10 mouse cellular contexts compared by ENCODE assay signal in the genomic region with DNA sequence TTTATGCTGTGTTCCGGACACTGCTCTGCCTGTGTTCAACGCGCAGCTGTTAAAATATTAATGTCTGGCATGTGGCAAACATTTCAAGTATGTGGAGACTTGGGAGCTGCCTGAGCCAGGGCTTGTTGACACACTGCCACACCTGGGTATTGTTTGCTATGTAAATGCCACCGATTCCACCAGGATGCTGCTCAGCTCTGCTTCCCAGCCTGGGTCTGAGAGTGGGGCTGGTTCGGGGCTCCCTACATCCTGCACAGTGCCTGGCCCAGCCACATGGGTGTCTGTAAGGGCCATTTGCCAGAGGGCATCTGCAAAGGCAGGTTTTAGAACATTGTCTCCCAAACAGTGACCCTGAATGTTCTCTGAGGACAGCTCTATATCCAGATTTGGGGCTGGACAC.
A peak's percentile ranks its signal among the peaks of the same experiment; 100 is the strongest.
DNase-seq lines count a peak whose midpoint lies in the region; ATAC-seq and TF ChIP-seq lines count a peak whose summit lies in the region.
"Had no signal": no experiment of that assay in that cellular context is flagged by ENCODE, and none has a peak within 500 bp of the region (broad histone marks: within the 10 kb centered on the region; RNA-seq: fewer than 3 reads in every experiment).

No protein-coding gene starts in this region.

- H3K4me1 ChIP-seq in forebrain, embryonic 14.5 days (ENCODE audit: control insufficient read depth, insufficient read depth, low read length), result peaks cover 37% of the 10 kb centered on the region
- H3K4me1 ChIP-seq in intestine, postnatal 0 days (replicated peaks; ENCODE audit: control insufficient read depth, insufficient read depth, low read length), result no peaks in the 10 kb centered on the region
- H3K4me1 ChIP-seq in midbrain, embryonic 16.5 days (ENCODE audit: control insufficient read depth, insufficient read depth, low read length), result peaks cover 30% of the 10 kb centered on the region

- H3K9ac ChIP-seq in forebrain, embryonic 14.5 days (ENCODE audit: low read length), result no peak overlapping the region
- no peak overlapping the region for H3K9ac ChIP-seq in intestine, postnatal 0 days (ENCODE audit: low read depth, low read length)
- no peak overlapping the region for H3K9ac ChIP-seq in midbrain, embryonic 16.5 days (ENCODE audit: low read depth, low read length)

- H3K4me3 ChIP-seq in forebrain, embryonic 14.5 days (ENCODE audit: low read depth, low read length), result no peak overlapping the region
- H3K4me3 ChIP-seq in intestine, postnatal 0 days (ENCODE audit: low read depth, low read length), result no peak overlapping the region
- H3K4me3 ChIP-seq in midbrain, embryonic 16.5 days (ENCODE audit: low read depth, low read length), result no peak overlapping the region
- H3K4me3 ChIP-seq: heart, adult 2 months had no signal

- no peak overlapping the region for H3K4me2 ChIP-seq in forebrain, embryonic 14.5 days (ENCODE audit: low read length)
- H3K4me2 ChIP-seq in intestine, postnatal 0 days (replicated peaks; ENCODE audit: low read depth), result no peak overlapping the region
- no peak overlapping the region for H3K4me2 ChIP-seq in midbrain, embryonic 16.5 days (ENCODE audit: low read length)

- no peaks in the 10 kb centered on the region for H3K27me3 ChIP-seq in forebrain, embryonic 14.5 days (replicated peaks; ENCODE audit: control insufficient read depth, insufficient read depth, low read length)
- H3K27me3 ChIP-seq in intestine, postnatal 0 days (replicated peaks; ENCODE audit: control insufficient read depth, insufficient read depth, low read length), result no peaks in the 10 kb centered on the region
- no peaks in the 10 kb centered on the region for H3K27me3 ChIP-seq in midbrain, embryonic 16.5 days (ENCODE audit: control insufficient read depth, insufficient read depth, low read depth, low read length)

- no peaks in the 10 kb centered on the region for H3K9me3 ChIP-seq in forebrain, embryonic 14.5 days (replicated peaks; ENCODE audit: control insufficient read depth, low read length)
- no peaks in the 10 kb centered on the region for H3K9me3 ChIP-seq in intestine, postnatal 0 days (ENCODE audit: control insufficient read depth)
- no peaks in the 10 kb centered on the region for H3K9me3 ChIP-seq in midbrain, embryonic 16.5 days (replicated peaks; ENCODE audit: control insufficient read depth, low read length, poor library complexity, severe bottlenecking)

- H3K36me3 ChIP-seq in forebrain, embryonic 14.5 days (ENCODE audit: control insufficient read depth, insufficient read depth, low read length), result no peaks in the 10 kb centered on the region
- H3K36me3 ChIP-seq in intestine, postnatal 0 days (ENCODE audit: control insufficient read depth, insufficient read depth), result no peaks in the 10 kb centered on the region
- H3K36me3 ChIP-seq in midbrain, embryonic 16.5 days (ENCODE audit: control insufficient read depth, insufficient read depth, low read length), result no peaks in the 10 kb centered on the region

- peak overlapping the region; percentile 41; the same call in 1 of the 2 replicates for H3K27ac ChIP-seq in forebrain, embryonic 14.5 days (ENCODE audit: low read depth, low read length)
- no peak overlapping the region for H3K27ac ChIP-seq in intestine, postnatal 0 days (ENCODE audit: low read depth, low read length)
- H3K27ac ChIP-seq in midbrain, embryonic 16.5 days (ENCODE audit: low read length), result peak overlapping the region; percentile 35; the same call in 1 of the 2 replicates
- H3K27ac ChIP-seq: heart, adult 2 months; macrophage had no signal

- no peak for ATAC-seq in forebrain, embryonic 14.5 days
- ATAC-seq in intestine, postnatal 0 days, result peak; percentile 42; the same call in 1 of the 2 replicates
- ATAC-seq in midbrain, embryonic 16.5 days, result peak; percentile 43; the same call in 1 of the 2 replicates

- no peak for TF ChIP-seq CTCF in intestine, postnatal 0 days (IDR thresholded peaks at IDR 0.05; ENCODE audit: low read depth)

- DNase-seq in kidney, postnatal 10 days, result peak; percentile 23
- DNase-seq in kidney, adult 11 months, result no peak
- DNase-seq in forebrain, embryonic 14.5 days (ENCODE audit: low spot score), result no peak
- no peak for DNase-seq in gastrocnemius, postnatal 25 days
- DNase-seq in adrenal gland, postnatal 4 days (ENCODE audit: low spot score in 2 of 2), result no peak
- DNase-seq in ovary, postnatal 10 days (ENCODE audit: low spot score), result no peak

- WGBS in forebrain, embryonic 14.5 days, result 65% methylated on average over 5 of the region's 5 CpGs
- WGBS in intestine, postnatal 0 days, result 30% methylated on average over 5 of the region's 5 CpGs
- 48% methylated on average over 5 of the region's 5 CpGs for WGBS in midbrain, embryonic 16.5 days
